Mouse (Mus musculus): ENCODE measurements around the gene Olfr819.
"Not testable (repeated sequence)": the region's sequence is repeated elsewhere in the genome, so short reads cannot be mapped to it uniquely, and the experiment has no call there.

- TF ChIP-seq GATA1 (IDR thresholded peaks at IDR 0.05; ENCODE audit: borderline replicate concordance, low read length); FLI1 (IDR thresholded peaks at IDR 0.05; ENCODE audit: low read length): not testable (repeated sequence)
These were observed 17.9 kb upstream of the Olfr819 start, which contains the start of gene Gm10310 for GRCm38 (mm10) chr10:129984962-129985361.
